Mouse (Mus musculus) MEL (cell line): Measurements from ENCODE around the gene Cfap46. TPM values are rescaled to one million over a fixed set of nuclear protein-coding genes. Genes with fewer than 3 reads are reported as not detected.

Experiments
- DNase-seq: peaks from one replicate; pipeline ENCODE4 v3.0.0; 2011; ENCODE audit warnings: low read depth, low spot score
- H3K27ac ChIP-seq: 2 replicates; pipeline ENCODE4 v1.5.1; 2012; ENCODE audit warnings: low read depth, mild to moderate bottlenecking, control low read depth, low read length, moderate library complexity; ENCODE audit not compliant: control insufficient read depth
- H3K27me3 ChIP-seq, 2 experiments: fragments of 150-350 bp in 1 of 2; sonication (generic) in 1 of 2; 2 replicates each; pipeline ENCODE4 v1.6.1; 2012; ENCODE audit warnings: low read length in 2 of 2, mild to moderate bottlenecking in 2 of 2, improper control_type of control experiment in 1 of 2, moderate library complexity in 1 of 2; ENCODE audit not compliant: insufficient read depth in 2 of 2, control insufficient read depth in 1 of 2
- H3K36me3 ChIP-seq, 2 experiments: 2 replicates each; pipeline ENCODE4 v1.6.1; 2012 to 2014; ENCODE audit warnings: low read length in 2 of 2, improper control_type of control experiment in 1 of 2, inconsistent platforms in 1 of 2, mild to moderate bottlenecking in 1 of 2; ENCODE audit not compliant: insufficient read depth in 2 of 2, control insufficient read depth in 1 of 2
- H3K4me1 ChIP-seq, 2 experiments: fragments of 150-350 bp in 1 of 2; sonication (generic) in 1 of 2; 2 replicates each; pipeline ENCODE4 v1.6.1; 2012; ENCODE audit warnings: low read length in 2 of 2, improper control_type of control experiment in 1 of 2, mild to moderate bottlenecking in 1 of 2; ENCODE audit not compliant: insufficient read depth in 2 of 2, control insufficient read depth in 1 of 2
- H3K4me3 ChIP-seq, 2 experiments: fragments of 150-350 bp in 1 of 2; sonication (generic) in 1 of 2; 2 replicates each; pipeline ENCODE4 v1.5.1; 2012; ENCODE audit warnings: low read depth in 2 of 2, low read length in 2 of 2, mild to moderate bottlenecking in 2 of 2, moderate library complexity in 2 of 2, control low read depth in 1 of 2, improper control_type of control experiment in 1 of 2; ENCODE audit not compliant: control insufficient read depth in 1 of 2, insufficient read depth in 1 of 2
- H3K79me2 ChIP-seq: 2 replicates; pipeline ENCODE4 v1.6.1; 2012; ENCODE audit warnings: mild to moderate bottlenecking, low read length, moderate library complexity; ENCODE audit not compliant: control insufficient read depth, poor library complexity, insufficient read depth
- H3K9ac ChIP-seq: 2 replicates; pipeline ENCODE4 v1.6.1; 2012; ENCODE audit warnings: low read depth, mild to moderate bottlenecking, control low read depth, low read length, moderate library complexity; ENCODE audit not compliant: control insufficient read depth, poor library complexity, severe bottlenecking
- H3K9me3 ChIP-seq: fragments of 150-350 bp; sonication (generic); replicated peaks from 2 replicates; pipeline ENCODE4 v1.6.1; 2012; ENCODE audit warnings: mild to moderate bottlenecking, low read length, improper control_type of control experiment, moderate library complexity; ENCODE audit not compliant: insufficient read depth
- BHLHE40 ChIP-seq: IDR thresholded peaks from 2 replicates; pipeline ENCODE4 v1.6.1; 2012; ENCODE audit warnings: low read depth, mild to moderate bottlenecking, inconsistent platforms, low read length, improper control_type of control experiment, borderline replicate concordance
- CHD2 ChIP-seq: IDR thresholded peaks from 2 replicates; pipeline ENCODE4 v1.6.1; 2011; ENCODE audit warnings: low read length, improper control_type of control experiment
- CTCF ChIP-seq, 3 experiments: IDR thresholded peaks in 2 of 3; conservative IDR thresholded peaks in 1 of 3; 2 replicates each; pipeline ENCODE4 v1.5.1; 2011 to 2012; ENCODE audit warnings: low read length in 3 of 3, low read depth in 2 of 3, mild to moderate bottlenecking in 2 of 3, improper control_type of control experiment in 1 of 3, inconsistent platforms in 1 of 3, mixed read lengths in 1 of 3, moderate library complexity in 1 of 3; ENCODE audit not compliant: control insufficient read depth in 1 of 3, insufficient read depth in 1 of 3, poor library complexity in 1 of 3, severe bottlenecking in 1 of 3
- ETS1 ChIP-seq: IDR thresholded peaks from 2 replicates; pipeline ENCODE4 v1.6.1; 2012; ENCODE audit warnings: low read depth, mild to moderate bottlenecking, inconsistent platforms, low read length, improper control_type of control experiment, moderate library complexity
- GATA1 ChIP-seq: IDR thresholded peaks from 2 replicates; pipeline ENCODE4 v1.6.1; 2011; ENCODE audit warnings: low read depth, low read length, improper control_type of control experiment
- JUND ChIP-seq: IDR thresholded peaks from 2 replicates; pipeline ENCODE4 v1.6.1; 2011; ENCODE audit warnings: low read depth, mild to moderate bottlenecking, improper control_type of control experiment, low read length
- MEF2A ChIP-seq: IDR thresholded peaks from 2 replicates; pipeline ENCODE4 v1.6.1; 2014; ENCODE audit warnings: low read depth, mild to moderate bottlenecking, inconsistent platforms, low read length, improper control_type of control experiment; ENCODE audit not compliant: poor library complexity, insufficient replicate concordance, severe bottlenecking; ENCODE audit errors: extremely low read depth
- NELFE ChIP-seq: IDR thresholded peaks from 2 replicates; pipeline ENCODE4 v1.6.1; 2011; ENCODE audit warnings: low read depth, low read length, improper control_type of control experiment
- POLR2AphosphoS2 ChIP-seq: IDR thresholded peaks from 2 replicates; pipeline ENCODE4 v1.6.1; 2011; ENCODE audit warnings: low read length, improper control_type of control experiment
- POLR2AphosphoS5 ChIP-seq: IDR thresholded peaks from 2 replicates; pipeline ENCODE4 v1.6.1; 2012; ENCODE audit warnings: low read depth, borderline replicate concordance, mild to moderate bottlenecking, inconsistent platforms, low read length, moderate library complexity, mixed read lengths
- RCOR1 ChIP-seq: IDR thresholded peaks from 2 replicates; pipeline ENCODE4 v1.6.1; 2012; ENCODE audit warnings: low read depth, mild to moderate bottlenecking, inconsistent platforms, low read length, improper control_type of control experiment
- SIN3A ChIP-seq: IDR thresholded peaks from 2 replicates; pipeline ENCODE4 v1.6.1; 2012; ENCODE audit warnings: low read length, improper control_type of control experiment, inconsistent platforms
- TAL1 ChIP-seq: IDR thresholded peaks from 2 replicates; pipeline ENCODE4 v1.6.1; 2012; ENCODE audit warnings: mild to moderate bottlenecking, inconsistent platforms, low read length, moderate library complexity, mixed read lengths
- TBP ChIP-seq: IDR thresholded peaks from 2 replicates; pipeline ENCODE4 v1.8.0; 2011; ENCODE audit warnings: low read depth, low read length, improper control_type of control experiment
- USF2 ChIP-seq, 2 experiments: IDR thresholded peaks; 2 replicates each; pipeline ENCODE4 v1.6.1; 2011 to 2012; ENCODE audit warnings: improper control_type of control experiment in 2 of 2, low read length in 2 of 2, borderline replicate concordance in 1 of 2, inconsistent platforms in 1 of 2, low read depth in 1 of 2, mild to moderate bottlenecking in 1 of 2; ENCODE audit not compliant: insufficient read depth in 1 of 2
- ZC3H11A ChIP-seq: IDR thresholded peaks from 2 replicates; pipeline ENCODE4 v1.6.1; 2012; ENCODE audit warnings: low read depth, mild to moderate bottlenecking, inconsistent platforms, low read length, improper control_type of control experiment
- ZKSCAN1 ChIP-seq: IDR thresholded peaks from 2 replicates; pipeline ENCODE4 v1.6.1; 2012; ENCODE audit warnings: low read depth, mild to moderate bottlenecking, inconsistent platforms, low read length, improper control_type of control experiment, moderate library complexity
- ZMIZ1 ChIP-seq: IDR thresholded peaks from 2 replicates; pipeline ENCODE4 v1.6.1; 2012; ENCODE audit warnings: low read depth, mild to moderate bottlenecking, inconsistent platforms, low read length, improper control_type of control experiment, moderate library complexity
- ZNF384 ChIP-seq: IDR thresholded peaks from 2 replicates; pipeline ENCODE4 v1.6.1; 2012; ENCODE audit warnings: low read depth, mild to moderate bottlenecking, inconsistent platforms, low read length, improper control_type of control experiment
- polyA plus RNA-seq, 2 experiments: library from polyadenylated mRNA; stranded (reverse) in 1 of 2; unstranded in 1 of 2; fragments of >175 nt in 1 of 2; fragments of >200 nt in 1 of 2; gene quantifications; 2 replicates each; pipeline versions ENCODE4 v1.2.1 to v1.2.4; 2012; ENCODE audit warnings: low replicate concordance in 2 of 2, low read depth in 1 of 2; ENCODE audit not compliant: insufficient read length in 2 of 2, insufficient read depth in 1 of 2, missing spikeins in 1 of 2
- total RNA-seq: library from RNA; depleted of rRNA; stranded (reverse); fragments of 300-350 nt; gene quantifications from 2 replicates; pipeline ENCODE4 v1.2.3, GENCODE M21; 2012; rRNA removed

Gene Cfap46
- 0.04 TPM in 1 of 2 replicates, not detected in the other for total RNA-seq
- under 1 TPM in 1 of 2 experiments, not detected in 1; 0.03 TPM for polyA plus RNA-seq

GRCm38 (mm10) chr7:139683706-139684552, at the start of gene Cfap46:
Cfap46 (minus strand) TSS chr7:139683817.
- Histone ChIP-seq H3K79me2 (no peaks in the 10 kb centered on the region), H3K9ac (peak within 1 kb of the TSS; percentile 67), H3K4me1 (no peaks in the 10 kb centered on the region; a peak in 1 of 4 replicates), H3K27me3 (no peaks in the 10 kb centered on the region), H3K27ac (no peak within 1 kb of the TSS), H3K4me3 (peak within 1 kb of the TSS; percentile 74 to 77), H3K36me3 (no peaks in the 10 kb centered on the region), H3K9me3 (no peaks in the 10 kb centered on the region)
- TF ChIP-seq JUND (no peak), CTCF (IDR thresholded peaks at IDR 0.05 in 2 of 3, conservative IDR thresholded peaks at IDR 0.05 in 1 of 3; ENCODE audit: control insufficient read depth in 1 of 3, insufficient read depth in 1 of 3, low read depth in 2 of 3, low read length in 3 of 3, poor library complexity in 1 of 3, severe bottlenecking in 1 of 3) (no peak), POLR2AphosphoS5 (no peak), TBP (no peak), SIN3A (no peak), ZNF384 (no peak), ETS1 (no peak), ZKSCAN1 (no peak), USF2 (IDR thresholded peaks at IDR 0.05; ENCODE audit: borderline replicate concordance in 1 of 2, insufficient read depth in 1 of 2, low read depth in 1 of 2, low read length in 2 of 2) (no peak), MEF2A (no peak), GATA1 (no peak), NELFE (no peak), TAL1 (no peak; the same call in 1 of the 2 replicates), CHD2 (no peak), BHLHE40 (no peak), POLR2AphosphoS2 (no peak)
- DNase-seq, result peak; percentile 71

- H3K79me2 ChIP-seq, result no peaks in the 10 kb centered on the region
- no peak for DNase-seq
- no peaks in the 10 kb centered on the region for H3K27me3 ChIP-seq
- H3K4me1 ChIP-seq, result no peaks in the 10 kb centered on the region
- no peak overlapping the region for H3K9ac ChIP-seq
- no peaks in the 10 kb centered on the region for H3K36me3 ChIP-seq
- TF ChIP-seq ZC3H11A (no peak), ZMIZ1 (no peak), POLR2AphosphoS2 (no peak), RCOR1 (no peak), CTCF (IDR thresholded peaks at IDR 0.05 in 2 of 3, conservative IDR thresholded peaks at IDR 0.05 in 1 of 3; ENCODE audit: control insufficient read depth in 1 of 3, insufficient read depth in 1 of 3, low read depth in 2 of 3, low read length in 3 of 3, poor library complexity in 1 of 3, severe bottlenecking in 1 of 3) (no peak), MEF2A (no peak)
- TF ChIP-seq, all 39 proteins: peak for 0
- Histone ChIP-seq H3K4me3 (no peak overlapping the region), H3K9me3 (no peaks in the 10 kb centered on the region), H3K27ac (no peak overlapping the region)
These were observed 47.7 kb upstream of the Cfap46 start for GRCm38 (mm10) chr7:139731276-139731696.
